Mouse (Mus musculus) midbrain, embryonic 10.5 days (tissue): ENCODE measurements around the gene Hist1h1t. TPM values are rescaled to one million over a fixed set of nuclear protein-coding genes. Genes with fewer than 3 reads are reported as not detected.
A peak's percentile ranks its signal among the peaks of the same experiment; 100 is the strongest.
"Not testable (repeated sequence)": the region's sequence is repeated elsewhere in the genome, so short reads cannot be mapped to it uniquely, and the experiment has no call there.

Experiments
- DNase-seq: peaks from one replicate; pipeline ENCODE4 v3.0.0-alpha.2; 2017; ENCODE audit warnings: low spot score
- H3K27ac ChIP-seq: fragments of 300-500 bp; sonication (generic); replicated peaks from 2 replicates; pipeline ENCODE4 v1.5.1; 2016; ENCODE audit warnings: mild to moderate bottlenecking
- H3K27me3 ChIP-seq: fragments of 300-500 bp; sonication (generic); 2 replicates; pipeline ENCODE4 v1.6.1; 2016; ENCODE audit warnings: low read depth, mild to moderate bottlenecking; ENCODE audit not compliant: poor library complexity, severe bottlenecking
- H3K36me3 ChIP-seq: fragments of 300-500 bp; sonication (generic); 2 replicates; pipeline ENCODE4 v1.6.1; 2016; ENCODE audit warnings: mild to moderate bottlenecking, moderate library complexity
- H3K4me1 ChIP-seq: fragments of 300-500 bp; sonication (generic); 2 replicates; pipeline ENCODE4 v1.6.1; 2016
- H3K4me3 ChIP-seq: fragments of 300-500 bp; sonication (generic); 2 replicates; pipeline ENCODE4 v1.5.1; 2016; ENCODE audit warnings: mild to moderate bottlenecking, moderate library complexity
- H3K9me3 ChIP-seq: fragments of 300-500 bp; sonication (generic); replicated peaks from 2 replicates; pipeline ENCODE4 v1.6.1; 2016; ENCODE audit warnings: mild to moderate bottlenecking
- WGBS: fragments of 180-500 bp; shearing (Covaris S2); methylation state at CpG from one replicate; pipeline ENCODE4 v1.1.7; 2016; 5-methylcytosine and 5-hydroxymethylcytosine counted together
- polyA plus RNA-seq: library from polyadenylated mRNA; unstranded; fragments of >200 nt; fragmentation: Nextera tagmentation; extraction: Ambion mirVana; gene quantifications from 2 replicates; pipeline ENCODE4 v1.2.1, GENCODE M21; 2016

Hist1h1t gene
- polyA plus RNA-seq, 1 experiment from 2014 or later: not detected

DNA sequence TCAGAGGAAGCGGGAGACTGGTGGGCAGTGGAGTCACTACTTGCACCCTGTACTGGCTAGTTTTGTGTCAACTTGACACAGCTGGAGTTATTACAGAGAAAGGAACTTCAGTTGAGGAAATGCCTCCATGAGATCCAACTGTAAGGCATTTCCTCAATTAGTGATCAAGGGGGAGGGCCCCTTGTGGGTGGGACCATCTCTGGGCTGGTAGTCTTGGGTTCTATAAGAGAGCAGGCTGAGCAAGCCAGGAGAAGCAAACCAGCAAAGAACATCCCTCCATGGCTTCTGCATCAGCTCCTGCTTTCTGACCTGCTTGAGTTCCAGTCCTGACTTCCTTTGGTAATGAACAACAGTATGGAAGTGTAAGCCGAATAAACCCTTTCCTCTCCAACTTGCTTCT, 7.2 kb downstream of the Hist1h1t start:
- not testable (repeated sequence) for H3K4me3 ChIP-seq, H3K27ac ChIP-seq, H3K9me3 ChIP-seq, H3K27me3 ChIP-seq, DNase-seq, H3K36me3 ChIP-seq
- WGBS: 87% methylated on average over 2 of the region's 2 CpGs
- H3K4me1 ChIP-seq: peaks cover 16% of the 10 kb centered on the region

GRCm38 (mm10) chr13:23705751-23706356, 10.2 kb downstream of the Hist1h1t start:
- Histone ChIP-seq H3K36me3 (no peaks in the 10 kb centered on the region), H3K27me3 (peaks cover 15% of the 10 kb centered on the region), H3K4me1 (peaks cover 22% of the 10 kb centered on the region), H3K9me3 (no peaks in the 10 kb centered on the region), H3K4me3 (no peak overlapping the region), H3K27ac (no peak overlapping the region)
- DNase-seq: peak; percentile 8
- 95% methylated on average over 7 of the region's 7 CpGs for WGBS

GRCm38 (mm10) chr13:23706771-23707170, 11.2 kb downstream of the Hist1h1t start:
- no peaks in the 10 kb centered on the region for H3K36me3 ChIP-seq
- no peak overlapping the region for H3K4me3 ChIP-seq
- H3K4me1 ChIP-seq: peaks cover 18% of the 10 kb centered on the region
- peaks cover 23% of the 10 kb centered on the region for H3K27me3 ChIP-seq
- 92% methylated on average over 12 of the region's 12 CpGs for WGBS
- H3K9me3 ChIP-seq: no peaks in the 10 kb centered on the region
- no peak overlapping the region for H3K27ac ChIP-seq
- peak; percentile 4 for DNase-seq

- H3K9me3 ChIP-seq: no peaks in the 10 kb centered on the region
- WGBS: 85% methylated on average over 4 of the region's 4 CpGs
- peaks cover 23% of the 10 kb centered on the region for H3K27me3 ChIP-seq
- no peak overlapping the region for H3K4me3 ChIP-seq
- no peaks in the 10 kb centered on the region for H3K36me3 ChIP-seq
- H3K4me1 ChIP-seq: peaks cover 18% of the 10 kb centered on the region
- no peak overlapping the region for H3K27ac ChIP-seq
- DNase-seq: peak; percentile 8
Measured at GRCm38 (mm10) chr13:23708041-23708440, 12.4 kb downstream of the Hist1h1t start.

DNA sequence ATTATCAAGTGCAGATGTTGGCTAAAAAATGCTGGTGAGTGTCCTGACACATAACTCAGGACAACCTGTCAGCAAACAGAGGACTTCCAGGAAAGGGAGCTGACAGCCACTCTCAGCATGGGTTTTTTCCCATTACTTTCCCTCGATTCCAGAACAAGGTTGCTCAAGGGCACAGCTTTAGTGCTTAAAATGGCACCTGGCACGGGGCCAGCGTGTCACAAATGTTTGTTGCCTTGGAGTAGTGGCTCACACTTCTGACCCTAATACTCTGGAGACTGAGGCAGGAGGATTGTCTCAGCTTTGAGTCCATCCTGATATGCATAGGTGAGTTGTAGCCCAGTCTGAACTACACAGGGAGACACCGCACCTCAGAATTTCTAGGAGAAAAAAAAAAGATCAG, 13.0 kb downstream of the Hist1h1t start:
- H3K4me3 ChIP-seq: no peak overlapping the region
- 84% methylated on average over 4 of the region's 4 CpGs for WGBS
- H3K27me3 ChIP-seq: peaks cover 23% of the 10 kb centered on the region
- peaks cover 18% of the 10 kb centered on the region for H3K4me1 ChIP-seq
- H3K9me3 ChIP-seq: no peaks in the 10 kb centered on the region
- H3K36me3 ChIP-seq: no peaks in the 10 kb centered on the region
- DNase-seq: no peak
- no peak overlapping the region for H3K27ac ChIP-seq

DNA sequence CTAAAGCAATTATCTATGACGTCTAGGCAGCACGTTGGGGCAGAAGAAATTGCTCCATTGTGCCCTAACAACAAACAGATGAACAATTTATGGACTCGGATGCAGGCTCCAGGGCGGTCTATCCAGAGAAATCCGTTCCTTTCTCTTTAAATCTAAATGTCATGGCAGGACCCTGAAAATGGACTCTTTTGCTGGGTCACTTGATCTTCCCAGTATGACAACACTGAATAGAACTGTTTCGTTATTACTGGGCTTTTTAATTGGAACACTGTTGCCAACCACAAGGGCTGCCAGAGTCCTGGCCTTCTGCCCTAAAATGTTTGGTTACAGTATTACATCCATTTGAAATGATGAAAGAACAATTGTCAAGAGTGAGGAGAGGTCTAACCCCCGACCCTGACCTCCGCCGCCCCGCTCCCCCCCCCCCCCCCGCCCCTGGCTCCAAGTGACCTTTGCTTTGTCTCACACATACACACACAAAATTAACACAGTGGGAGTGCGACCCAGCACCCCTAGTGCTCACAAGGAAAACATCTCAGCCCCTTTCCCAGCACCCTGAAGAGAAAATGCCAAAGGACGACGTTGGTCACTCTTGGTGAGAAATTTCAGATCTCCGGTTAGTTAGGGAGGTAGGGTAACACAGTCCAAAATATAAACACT, 14.2 kb downstream of the Hist1h1t start:
- H3K36me3 ChIP-seq: no peaks in the 10 kb centered on the region
- H3K27ac ChIP-seq: peak overlapping the region; percentile 43
- H3K9me3 ChIP-seq: no peaks in the 10 kb centered on the region
- H3K27me3 ChIP-seq: peaks cover 23% of the 10 kb centered on the region
- peak; percentile 26 for DNase-seq
- peaks cover 18% of the 10 kb centered on the region for H3K4me1 ChIP-seq
- H3K4me3 ChIP-seq: peak overlapping the region; percentile 44
- 23% methylated on average over 15 of the region's 15 CpGs for WGBS

DNA sequence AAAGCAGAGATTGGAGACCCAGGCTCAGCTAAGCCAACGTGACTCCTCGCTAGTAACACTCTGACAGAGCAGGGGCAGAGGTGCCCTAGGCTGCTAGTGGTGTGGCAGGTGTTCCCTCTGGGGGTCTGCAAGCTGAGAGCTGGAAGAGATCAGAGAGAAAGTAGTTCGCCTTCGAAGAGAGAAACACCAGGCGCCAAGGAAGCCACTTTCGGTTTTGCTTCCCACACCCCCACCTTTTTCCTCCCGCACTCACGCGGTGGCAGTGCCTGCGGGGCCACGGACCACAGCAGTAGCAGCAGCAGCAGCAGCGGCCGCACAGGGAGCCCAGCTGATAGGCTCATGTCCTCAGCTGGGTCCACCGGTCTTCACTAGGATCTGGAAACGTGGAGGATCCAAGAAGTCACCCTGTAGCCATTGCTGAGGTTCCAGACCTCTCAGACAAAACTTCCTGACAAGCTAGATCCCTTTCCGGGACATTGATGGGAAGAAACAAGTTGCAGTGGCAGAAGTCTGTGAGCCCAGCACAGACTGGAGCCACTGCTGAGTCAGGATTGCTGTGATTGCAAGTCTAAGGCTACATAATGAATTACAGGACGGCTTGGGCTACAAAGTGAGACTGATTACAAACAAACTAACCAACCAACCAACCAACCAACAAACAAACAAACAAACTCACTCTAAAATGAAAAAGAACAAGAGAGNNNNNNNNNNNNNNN, 14.9 kb downstream of the Hist1h1t start, which contains the start of gene Hfe:
Gene Hfe, minus strand, starts transcription at position 481 of the 716 bp plus-strand sequence.
- Histone ChIP-seq H3K4me1 (peaks cover 23% of the 10 kb centered on the region), H3K27ac (peak within 1 kb of the TSS; percentile 43), H3K36me3 (no peaks in the 10 kb centered on the region), H3K27me3 (peaks cover 23% of the 10 kb centered on the region), H3K4me3 (peak within 1 kb of the TSS; percentile 44), H3K9me3 (no peaks in the 10 kb centered on the region)
- WGBS: 5% methylated on average over 17 of the region's 17 CpGs
- peak; percentile 52 for DNase-seq

DNA sequence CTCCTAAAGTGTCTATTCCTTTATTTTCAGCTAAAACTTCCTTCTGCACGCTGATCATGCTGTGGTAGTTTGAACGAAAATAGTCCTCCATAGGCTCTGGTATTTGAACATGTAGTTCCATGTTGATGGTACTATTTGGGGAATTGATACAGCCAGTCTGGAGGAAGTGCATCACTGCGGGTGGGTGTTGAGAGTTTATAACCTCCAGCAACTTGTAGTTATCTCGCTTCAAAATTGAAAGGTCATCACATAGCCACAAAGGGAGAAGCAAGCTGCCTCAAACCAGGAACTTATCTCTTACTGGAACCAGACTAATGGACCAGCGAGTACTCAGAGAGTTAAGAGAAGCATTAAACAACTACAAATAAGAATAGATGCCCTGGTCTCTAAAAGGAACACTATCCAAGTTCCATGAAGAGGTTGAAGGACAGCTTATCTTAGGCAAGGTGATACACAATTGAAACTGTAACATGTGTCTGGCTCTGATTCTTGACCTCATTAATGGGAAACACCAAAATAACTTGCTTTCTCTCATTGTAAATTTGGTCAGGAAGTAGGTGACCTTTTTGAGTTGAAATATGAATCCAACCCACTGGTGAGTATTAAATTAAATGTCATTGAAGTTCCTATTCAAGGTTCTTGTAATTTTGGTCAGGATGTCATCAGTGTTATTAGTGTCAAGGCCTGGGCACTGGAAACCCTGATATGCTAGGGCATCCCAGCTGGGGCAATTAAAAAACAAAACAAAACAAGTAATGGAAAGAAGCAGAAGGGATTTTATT, 20.8 kb downstream of the Hist1h1t start:
- Histone ChIP-seq H3K9me3 (peaks cover 9% of the 10 kb centered on the region; the same call in 1 of the 2 replicates), H3K4me3 (no peak overlapping the region), H3K27ac (no peak overlapping the region), H3K27me3 (peaks cover 4% of the 10 kb centered on the region; the same call in 1 of the 2 replicates), H3K4me1 (peaks cover 4% of the 10 kb centered on the region; the same call in 1 of the 2 replicates), H3K36me3 (no peaks in the 10 kb centered on the region)
- DNase-seq: no peak
- WGBS: 88% methylated on average over 5 of the region's 5 CpGs

DNA sequence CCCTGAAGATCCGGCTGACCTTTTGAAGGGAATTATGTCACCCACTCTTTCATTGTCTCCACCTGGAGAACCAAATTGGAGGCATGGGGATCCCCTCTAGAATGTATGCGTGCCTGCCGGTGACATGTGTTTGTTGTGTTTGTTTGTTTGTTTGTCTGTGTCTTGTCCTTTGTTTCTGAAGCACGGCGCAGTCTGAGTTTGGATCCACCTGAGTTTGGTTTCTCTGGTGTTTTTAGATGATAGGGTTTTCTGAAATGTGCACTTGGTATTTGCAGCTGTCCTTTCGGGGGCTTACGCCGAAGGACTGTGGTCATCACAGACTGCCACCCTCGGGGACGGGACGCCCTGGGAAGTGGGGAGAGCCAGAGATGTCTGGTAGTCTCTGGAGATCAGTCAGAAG, 21.6 kb downstream of the Hist1h1t start:
- peaks cover 4% of the 10 kb centered on the region; the same call in 1 of the 2 replicates for H3K4me1 ChIP-seq
- H3K27me3 ChIP-seq: no peaks in the 10 kb centered on the region
- DNase-seq: peak; percentile 8
- 58% methylated on average over 11 of the region's 11 CpGs for WGBS
- 0 out of 2 replicates have a peak overlapping the region, but pooled peaks have one; percentile 17 for H3K27ac ChIP-seq
- H3K36me3 ChIP-seq: no peaks in the 10 kb centered on the region
- peaks cover 9% of the 10 kb centered on the region; the same call in 1 of the 2 replicates for H3K9me3 ChIP-seq
- no peak overlapping the region for H3K4me3 ChIP-seq

DNA sequence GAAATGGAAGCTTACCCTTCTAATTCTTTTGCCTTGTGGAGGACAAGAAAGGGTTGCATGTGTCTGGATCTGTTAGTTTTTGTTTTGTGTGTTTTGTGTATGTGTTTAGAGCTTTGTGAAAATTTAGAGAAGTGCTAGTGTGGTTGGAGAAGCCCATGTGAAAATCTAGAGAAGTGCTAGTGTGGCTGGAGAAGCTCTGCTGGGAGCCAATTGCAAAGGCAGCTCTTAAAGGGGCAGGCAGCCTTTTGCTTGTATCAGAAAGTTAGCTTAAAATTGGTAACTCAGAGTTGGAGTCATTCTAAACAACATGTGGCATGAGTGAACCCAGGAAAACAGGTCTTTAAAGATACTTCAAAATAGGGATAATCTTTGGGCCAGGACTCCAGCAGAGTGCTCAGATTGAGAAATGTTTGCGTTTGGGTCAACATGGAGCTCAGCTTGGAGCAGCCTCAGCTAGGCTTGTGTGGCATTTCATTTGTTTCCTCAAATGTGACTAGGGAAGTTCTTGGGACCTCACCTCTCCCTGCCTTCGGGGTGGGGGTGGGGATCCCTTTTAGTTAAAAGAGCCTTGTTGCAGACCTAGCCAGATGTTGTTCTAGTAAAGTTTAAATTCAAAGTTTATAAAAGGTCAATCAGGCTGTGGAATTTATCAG, 22.1 kb downstream of the Hist1h1t start:
- 0 out of 2 replicates have a peak overlapping the region, but pooled peaks have one; percentile 17 for H3K27ac ChIP-seq
- H3K4me3 ChIP-seq, H3K36me3 ChIP-seq, H3K9me3 ChIP-seq, H3K27me3 ChIP-seq, H3K4me1 ChIP-seq: not testable (repeated sequence)
- peak; percentile 10 for DNase-seq
- 8% methylated on average over 2 of the region's 2 CpGs for WGBS

DNA sequence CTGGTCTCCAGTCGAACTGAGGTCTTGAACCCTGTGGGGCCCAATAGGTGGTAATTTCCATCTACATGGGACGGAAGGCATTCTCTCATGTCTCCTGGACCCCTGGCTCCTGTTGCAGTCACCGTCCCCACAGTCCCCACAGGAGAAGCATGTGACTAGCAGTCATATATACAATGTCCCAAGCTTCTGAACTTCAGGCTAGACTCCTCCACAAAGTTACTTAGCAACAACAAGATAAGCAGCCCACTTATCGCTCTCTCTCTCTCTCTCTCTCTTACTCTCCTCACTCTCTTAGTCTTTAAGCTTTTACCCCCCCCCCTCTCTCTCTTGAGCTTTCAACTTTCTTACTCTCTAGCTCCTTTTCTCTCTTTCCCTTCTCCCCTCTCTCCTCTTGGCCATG, 28.6 kb downstream of the Hist1h1t start:
- no peaks in the 10 kb centered on the region for H3K27me3 ChIP-seq
- H3K9me3 ChIP-seq: peaks cover 7% of the 10 kb centered on the region; the same call in 1 of the 2 replicates
- H3K27ac ChIP-seq: no peak overlapping the region
- peaks cover 7% of the 10 kb centered on the region for H3K4me1 ChIP-seq
- peak; percentile 3 for DNase-seq
- 83% methylated on average over 4 of the region's 4 CpGs for WGBS
- no peak overlapping the region for H3K4me3 ChIP-seq
- no peaks in the 10 kb centered on the region for H3K36me3 ChIP-seq

DNA sequence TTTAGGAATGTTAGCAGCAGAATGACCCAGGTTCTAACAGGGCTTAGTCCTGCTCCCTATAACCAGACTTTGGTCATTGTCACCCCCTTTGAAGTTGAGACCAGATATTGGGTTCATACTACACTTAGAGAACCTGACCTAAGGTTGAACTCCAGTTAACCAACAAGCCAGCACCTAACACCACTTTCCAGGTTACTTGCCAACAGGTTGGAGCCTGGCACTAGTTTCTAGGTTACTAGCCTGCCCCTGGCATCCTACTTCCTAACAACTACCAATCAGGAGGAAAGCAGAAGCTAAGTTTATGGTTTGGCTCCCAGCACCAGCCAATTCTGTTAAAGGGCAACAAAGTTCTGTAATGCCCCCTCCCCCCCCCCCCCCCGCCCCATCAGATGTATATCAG, 29.6 kb downstream of the Hist1h1t start:
- peak; percentile 7 for DNase-seq
- whole genome bisulfite sequencing: no CpG with 5 or more reads among the region's 1 CpGs
- Histone ChIP-seq H3K4me1 (peaks cover 7% of the 10 kb centered on the region), H3K27me3 (no peaks in the 10 kb centered on the region), H3K27ac (no peak overlapping the region), H3K9me3 (no peaks in the 10 kb centered on the region), H3K4me3 (no peak overlapping the region), H3K36me3 (no peaks in the 10 kb centered on the region)
